Mouse (Mus musculus): ENCODE results near the gene 1700012A03Rik. TPM values are rescaled to one million over a fixed set of nuclear protein-coding genes. Genes with fewer than 3 reads are reported as not detected.

The 1700012A03Rik gene
- polyA plus RNA-seq, 1 experiment from 2014 or later: not detected

DNA sequence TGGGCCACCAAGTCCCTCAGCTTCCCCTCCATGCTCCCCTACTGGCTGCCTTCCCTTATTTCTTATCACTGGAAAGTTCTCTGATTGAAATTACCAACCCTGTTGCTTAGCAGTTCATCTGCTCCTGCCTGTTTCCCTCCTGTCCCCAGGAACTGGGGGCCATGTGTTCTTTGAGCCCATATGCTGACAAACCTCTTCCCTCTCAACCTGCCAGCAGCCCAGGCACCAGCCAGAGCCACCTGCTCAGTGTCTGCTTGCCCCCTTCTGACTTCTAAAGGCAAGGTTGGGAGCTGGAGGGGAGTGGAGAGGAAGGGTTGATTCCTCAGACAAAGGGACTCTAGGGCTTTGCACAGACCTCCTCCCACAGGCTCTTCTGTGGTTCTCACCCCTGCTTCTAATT is 4.7 kb upstream of the 1700012A03Rik start:
- Histone ChIP-seq H3K36me3 (no peaks in the 10 kb centered on the region), H3K4me1 (no peaks in the 10 kb centered on the region), H3K9ac (no peak overlapping the region), H3K4me2 (replicated peaks) (no peak overlapping the region), H3K9me3 (replicated peaks) (no peaks in the 10 kb centered on the region), H3K27ac (no peak overlapping the region), H3K4me3 (no peak overlapping the region), H3K27me3 (no peaks in the 10 kb centered on the region)
- ATAC-seq (ENCODE audit: low FRiP score): no peak

DNA sequence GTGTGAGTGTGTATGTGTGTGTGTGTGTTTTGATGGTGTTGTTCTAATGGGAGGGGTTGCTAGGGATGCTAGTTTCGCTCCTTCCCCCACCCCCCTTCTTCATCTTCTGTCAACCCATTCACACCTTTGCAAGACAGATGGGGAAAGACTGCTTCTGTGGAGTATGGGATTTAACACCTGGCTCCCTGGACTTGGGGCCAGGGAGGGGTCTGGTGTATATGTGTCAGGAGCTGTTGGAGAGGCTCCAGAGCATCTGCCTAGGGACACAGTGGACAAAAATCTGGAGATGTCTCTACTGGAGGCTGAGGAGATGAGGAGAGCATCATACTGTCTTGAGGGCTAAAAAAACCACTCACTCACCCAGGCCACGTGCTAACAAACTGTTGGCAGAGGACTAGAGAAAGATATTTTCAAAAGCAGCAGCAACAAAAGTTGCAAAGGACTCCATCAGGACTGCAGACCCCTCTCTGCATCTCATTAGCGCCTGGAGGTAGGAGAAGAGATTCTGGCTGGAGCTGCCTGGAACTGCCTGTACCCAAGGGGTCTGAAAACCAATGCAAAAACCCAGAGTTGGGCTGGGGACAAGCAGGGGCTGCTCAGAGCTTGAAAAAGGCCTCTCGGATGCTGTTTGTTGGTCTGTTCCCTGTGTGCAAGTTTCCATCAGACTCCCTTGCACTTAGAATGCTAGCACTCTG is 643 bp upstream of the 1700012A03Rik start:
- no peak overlapping the region for H3K27ac ChIP-seq
- no peak overlapping the region for H3K4me3 ChIP-seq
- no peaks in the 10 kb centered on the region for H3K9me3 ChIP-seq (replicated peaks)
- no peaks in the 10 kb centered on the region for H3K4me1 ChIP-seq
- H3K27me3 ChIP-seq: no peaks in the 10 kb centered on the region
- H3K4me2 ChIP-seq (replicated peaks): no peak overlapping the region
- H3K36me3 ChIP-seq: no peaks in the 10 kb centered on the region
- no peak for ATAC-seq (ENCODE audit: low FRiP score)
- H3K9ac ChIP-seq: no peak overlapping the region
- 66% methylated on average over 4 of the region's 4 CpGs for WGBS

DNA sequence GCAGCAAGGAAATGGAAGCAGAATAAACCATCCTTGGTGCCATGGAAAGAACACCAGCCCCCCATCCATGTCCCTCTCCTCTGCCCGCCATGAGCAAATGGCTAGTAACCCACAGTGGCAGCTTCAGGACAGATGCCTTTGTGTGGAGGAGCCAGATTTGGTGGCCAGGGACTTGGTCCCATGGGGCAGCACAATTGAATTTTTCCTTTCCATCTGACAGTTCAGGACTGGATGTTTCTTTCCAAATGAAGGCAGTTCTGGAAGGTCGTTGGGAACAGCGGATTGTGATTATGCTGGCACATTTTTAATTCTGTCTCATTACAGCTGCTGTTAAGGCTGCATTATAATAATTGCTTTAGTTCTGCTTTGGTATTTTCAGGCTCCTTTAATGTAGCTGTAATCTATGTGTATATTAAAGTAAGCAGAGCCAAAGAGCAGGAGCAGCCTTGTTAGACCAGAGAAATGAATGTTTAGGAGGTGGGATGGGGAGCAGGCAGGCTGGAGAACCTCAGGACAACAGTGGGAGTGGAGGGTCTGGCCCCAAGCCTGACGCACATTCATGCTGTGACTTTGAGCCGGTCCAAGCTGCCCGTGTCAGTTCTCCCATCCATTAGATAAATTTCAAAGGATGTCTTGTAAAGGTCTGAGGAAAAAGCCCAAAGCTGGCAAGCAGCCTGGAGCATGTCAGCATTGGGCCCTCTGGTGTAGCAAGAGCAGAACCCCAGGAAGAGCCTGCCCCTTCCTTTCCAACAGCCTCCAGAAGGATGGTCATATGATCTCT is 2.3 kb downstream of the 1700012A03Rik start:
- Histone ChIP-seq H3K36me3 (no peaks in the 10 kb centered on the region), H3K4me1 (no peaks in the 10 kb centered on the region), H3K9me3 (replicated peaks) (no peaks in the 10 kb centered on the region), H3K4me2 (replicated peaks) (no peak overlapping the region), H3K4me3 (no peak overlapping the region), H3K9ac (no peak overlapping the region), H3K27ac (no peak overlapping the region; the same call in 1 of the 2 replicates), H3K27me3 (no peaks in the 10 kb centered on the region)
- ATAC-seq (ENCODE audit: low FRiP score): no peak
- 75% methylated on average over 6 of the region's 6 CpGs for WGBS

DNA sequence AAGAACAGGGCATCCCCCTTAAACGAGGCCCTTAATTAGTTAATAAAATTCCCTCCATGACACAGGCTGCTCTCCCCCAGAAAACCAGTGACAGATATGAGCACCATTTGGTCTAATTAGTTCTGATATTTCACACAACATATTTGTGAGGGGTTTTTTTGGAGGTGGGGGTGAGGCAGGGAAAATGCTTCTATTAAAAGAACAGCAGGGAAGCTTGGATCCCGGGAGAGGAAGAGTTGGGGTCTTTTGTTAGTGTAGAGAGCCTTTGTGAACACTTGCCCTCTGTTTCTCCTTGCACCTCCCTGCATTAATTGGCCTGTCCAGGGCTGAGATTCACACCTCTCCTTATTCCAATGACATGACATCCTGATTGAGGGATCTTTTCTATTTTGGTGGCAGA is 6.5 kb downstream of the 1700012A03Rik start:
- WGBS: 23% methylated on average over 2 of the region's 2 CpGs
- no peaks in the 10 kb centered on the region for H3K27me3 ChIP-seq
- no peak overlapping the region for H3K27ac ChIP-seq
- no peaks in the 10 kb centered on the region for H3K4me1 ChIP-seq
- ATAC-seq (ENCODE audit: low FRiP score): no peak
- no peaks in the 10 kb centered on the region for H3K36me3 ChIP-seq
- H3K4me2 ChIP-seq (replicated peaks): no peak overlapping the region
- no peak overlapping the region for H3K4me3 ChIP-seq
- H3K9ac ChIP-seq: no peak overlapping the region
- no peaks in the 10 kb centered on the region for H3K9me3 ChIP-seq (replicated peaks)

DNA sequence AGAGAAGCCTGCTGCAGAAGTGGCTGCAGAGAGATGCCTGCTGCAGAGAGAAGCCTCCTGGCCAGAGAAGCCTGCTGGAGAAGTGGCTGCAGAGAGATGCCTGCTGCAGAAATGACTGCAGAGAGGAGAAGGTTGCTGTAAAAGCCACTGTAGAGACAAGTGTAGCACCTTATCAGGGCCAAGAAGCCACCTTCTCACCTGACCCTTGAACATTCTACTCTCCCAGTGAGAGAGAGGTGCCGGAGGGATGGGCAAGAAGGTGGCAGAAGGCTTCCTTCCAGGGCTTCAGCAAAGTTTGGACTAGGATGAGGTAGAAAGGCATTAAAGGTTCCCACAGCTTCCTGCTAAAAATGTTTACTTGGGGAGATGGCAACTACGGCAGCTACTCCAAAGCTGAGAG is 8.5 kb downstream of the 1700012A03Rik start:
- 0 out of 2 replicates have a peak, but pooled peaks cover 2% of the 10 kb centered on the region for H3K4me1 ChIP-seq
- no peaks in the 10 kb centered on the region for H3K27me3 ChIP-seq
- no peak for ATAC-seq (ENCODE audit: low FRiP score)
- WGBS: 87% methylated on average over 2 of the region's 2 CpGs
- no peak overlapping the region for H3K27ac ChIP-seq
- H3K9ac ChIP-seq: no peak overlapping the region
- H3K4me2 ChIP-seq (replicated peaks): no peak overlapping the region
- H3K36me3 ChIP-seq: no peaks in the 10 kb centered on the region
- H3K9me3 ChIP-seq (replicated peaks): no peaks in the 10 kb centered on the region
- no peak overlapping the region for H3K4me3 ChIP-seq

DNA sequence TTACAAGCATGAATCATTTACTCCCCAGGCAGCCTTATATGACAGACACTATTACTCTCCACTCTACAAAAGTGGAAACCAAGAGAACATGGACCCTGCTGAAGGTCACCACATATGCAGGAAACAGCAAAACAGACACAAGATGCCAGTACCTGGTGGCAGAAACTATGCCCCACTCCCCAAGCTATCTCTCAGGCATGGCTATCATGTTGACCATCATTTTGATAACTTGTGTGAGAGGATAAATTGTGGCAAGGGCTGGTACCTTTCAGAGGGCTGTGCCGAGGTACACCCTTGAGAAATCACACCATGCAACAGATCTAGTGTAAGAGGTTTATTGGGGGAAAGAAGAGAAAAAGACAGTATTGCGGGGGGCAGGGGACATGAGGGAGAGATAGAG is 10.6 kb downstream of the 1700012A03Rik start:
- Histone ChIP-seq H3K4me1 (0 out of 2 replicates have a peak, but pooled peaks cover 2% of the 10 kb centered on the region), H3K36me3 (no peaks in the 10 kb centered on the region), H3K27me3 (no peaks in the 10 kb centered on the region), H3K9ac (no peak overlapping the region), H3K9me3 (replicated peaks) (no peaks in the 10 kb centered on the region), H3K4me2 (replicated peaks) (no peak overlapping the region), H3K4me3 (no peak overlapping the region), H3K27ac (no peak overlapping the region)
- WGBS: 81% methylated on average over 2 of the region's 2 CpGs
- ATAC-seq (ENCODE audit: low FRiP score): no peak

DNA sequence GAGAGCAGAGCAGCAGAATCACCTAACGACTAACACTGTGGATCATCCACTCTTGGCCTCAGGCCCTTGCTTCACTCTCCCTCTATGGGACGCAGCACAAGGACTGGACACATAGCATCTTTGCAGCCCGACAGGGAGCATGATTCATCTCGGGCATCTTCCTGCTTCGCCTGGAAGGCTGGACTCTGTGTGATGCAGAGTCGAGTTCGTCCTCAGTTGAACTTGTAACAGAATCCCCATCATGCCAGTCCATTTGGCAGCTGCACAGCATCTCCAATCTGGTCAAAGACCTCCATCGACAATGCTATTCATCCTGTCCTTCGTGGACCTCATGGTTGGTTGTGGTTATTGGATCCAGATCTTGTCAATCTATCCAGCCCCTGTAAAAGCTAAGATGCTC is 11.2 kb downstream of the 1700012A03Rik start:
- WGBS: 85% methylated on average over 9 of the region's 9 CpGs
- H3K9ac ChIP-seq: no peak overlapping the region
- H3K4me1 ChIP-seq: 0 out of 2 replicates have a peak, but pooled peaks cover 2% of the 10 kb centered on the region

DNA sequence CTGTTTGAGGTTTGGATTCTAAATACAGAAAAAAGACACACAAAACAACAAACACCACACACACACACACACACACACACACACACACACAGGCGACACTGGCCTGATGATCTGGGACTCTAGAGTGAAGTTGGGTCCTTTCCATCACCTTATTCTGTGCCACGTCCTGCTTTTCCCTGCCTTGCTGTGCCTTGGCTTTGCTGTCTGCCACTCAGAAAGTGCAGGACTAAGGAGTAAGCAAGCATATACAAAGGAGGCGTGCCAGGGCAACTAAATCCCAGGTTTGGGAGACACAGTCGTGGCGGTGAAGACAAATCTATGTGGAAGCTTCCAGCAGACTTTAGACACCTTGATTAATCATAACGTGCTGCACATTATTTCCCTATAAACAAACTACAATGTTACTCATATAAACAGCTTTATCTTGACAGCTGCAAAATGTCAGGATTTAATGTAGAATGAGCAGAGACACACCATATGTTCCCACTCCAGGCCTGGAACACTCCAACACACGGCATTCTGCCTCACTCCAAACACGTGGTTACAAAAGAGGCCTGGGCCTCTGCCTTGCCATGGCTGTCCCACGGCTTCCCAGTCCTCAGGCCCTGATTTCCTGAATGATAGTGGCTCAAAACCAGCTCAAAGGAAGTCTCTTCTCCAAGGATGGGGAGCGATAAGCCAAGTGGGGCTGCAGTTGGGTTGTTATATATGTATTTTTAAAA is 15.9 kb downstream of the 1700012A03Rik start:
- Histone ChIP-seq H3K36me3 (no peaks in the 10 kb centered on the region), H3K9ac (no peak overlapping the region), H3K27ac (no peak overlapping the region), H3K4me3 (no peak overlapping the region), H3K27me3 (no peaks in the 10 kb centered on the region), H3K4me1 (0 out of 2 replicates have a peak, but pooled peaks cover 2% of the 10 kb centered on the region), H3K9me3 (replicated peaks) (no peaks in the 10 kb centered on the region), H3K4me2 (replicated peaks) (no peak overlapping the region)
- 84% methylated on average over 10 of the region's 10 CpGs for WGBS
- no peak for ATAC-seq (ENCODE audit: low FRiP score)

More for the DNA sequence above, 11.2 kb downstream of the 1700012A03Rik start:
- Histone ChIP-seq H3K36me3 (no peaks in the 10 kb centered on the region), H3K27ac (no peak overlapping the region), H3K9me3 (replicated peaks) (no peaks in the 10 kb centered on the region), H3K27me3 (no peaks in the 10 kb centered on the region), H3K4me3 (no peak overlapping the region), H3K4me2 (replicated peaks) (no peak overlapping the region)
- no peak for ATAC-seq (ENCODE audit: low FRiP score)

DNA sequence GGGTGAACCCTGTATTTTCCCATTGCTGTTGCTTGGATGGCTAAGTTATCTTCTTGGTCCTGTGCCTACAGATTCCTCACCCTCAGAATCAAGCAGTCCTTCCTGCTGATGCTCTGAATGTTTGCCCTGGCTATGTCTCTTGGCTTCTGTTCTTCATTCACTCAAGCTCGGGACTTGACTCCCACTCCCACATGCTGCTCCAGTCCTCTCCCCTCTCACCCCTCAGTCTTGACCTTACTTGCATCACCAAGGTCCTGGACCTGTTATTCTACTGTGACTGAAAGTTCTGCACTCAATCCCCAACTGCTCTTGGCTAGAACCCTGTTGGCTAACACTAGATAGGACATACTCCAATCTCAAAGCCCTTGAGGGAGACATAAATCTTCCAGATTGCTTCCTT is 22.1 kb downstream of the 1700012A03Rik start:
- H3K4me3 ChIP-seq: no peak overlapping the region
- H3K27ac ChIP-seq: no peak overlapping the region
- H3K4me2 ChIP-seq (replicated peaks): no peak overlapping the region
- no peaks in the 10 kb centered on the region for H3K4me1 ChIP-seq
- H3K27me3 ChIP-seq: no peaks in the 10 kb centered on the region
- H3K9ac ChIP-seq: no peak overlapping the region
- no peak for ATAC-seq (ENCODE audit: low FRiP score)
- WGBS: 73% methylated on average over 1 of the region's 1 CpGs
- H3K36me3 ChIP-seq: no peaks in the 10 kb centered on the region
- H3K9me3 ChIP-seq (replicated peaks): no peaks in the 10 kb centered on the region

DNA sequence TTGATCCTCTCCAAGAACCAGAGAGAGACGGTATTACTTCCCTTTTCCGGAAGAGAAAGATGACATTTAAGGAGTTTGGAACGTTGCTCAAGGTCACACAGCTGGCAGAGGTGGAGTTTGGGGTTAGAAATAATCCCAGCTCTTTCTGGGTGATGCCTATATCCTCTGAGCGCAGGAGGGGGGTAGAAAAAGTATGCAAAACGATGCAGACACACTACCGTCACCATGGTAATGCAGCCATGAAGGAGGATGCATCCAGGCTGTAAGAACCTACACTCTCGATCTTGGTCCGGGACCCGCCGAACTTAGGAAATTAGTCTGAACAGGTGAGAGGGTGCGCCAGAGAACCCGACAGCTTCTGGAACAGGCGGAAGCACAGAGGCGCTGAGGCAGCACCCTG is 43.3 kb downstream of the 1700012A03Rik start:
- 88% methylated on average over 12 of the region's 14 CpGs for WGBS
- Histone ChIP-seq H3K4me2 (replicated peaks) (no peak overlapping the region), H3K9me3 (replicated peaks) (no peaks in the 10 kb centered on the region), H3K27me3 (no peaks in the 10 kb centered on the region), H3K4me3 (no peak overlapping the region), H3K36me3 (no peaks in the 10 kb centered on the region), H3K4me1 (no peaks in the 10 kb centered on the region), H3K27ac (no peak overlapping the region), H3K9ac (no peak overlapping the region)
- no peak for ATAC-seq (ENCODE audit: low FRiP score)

DNA sequence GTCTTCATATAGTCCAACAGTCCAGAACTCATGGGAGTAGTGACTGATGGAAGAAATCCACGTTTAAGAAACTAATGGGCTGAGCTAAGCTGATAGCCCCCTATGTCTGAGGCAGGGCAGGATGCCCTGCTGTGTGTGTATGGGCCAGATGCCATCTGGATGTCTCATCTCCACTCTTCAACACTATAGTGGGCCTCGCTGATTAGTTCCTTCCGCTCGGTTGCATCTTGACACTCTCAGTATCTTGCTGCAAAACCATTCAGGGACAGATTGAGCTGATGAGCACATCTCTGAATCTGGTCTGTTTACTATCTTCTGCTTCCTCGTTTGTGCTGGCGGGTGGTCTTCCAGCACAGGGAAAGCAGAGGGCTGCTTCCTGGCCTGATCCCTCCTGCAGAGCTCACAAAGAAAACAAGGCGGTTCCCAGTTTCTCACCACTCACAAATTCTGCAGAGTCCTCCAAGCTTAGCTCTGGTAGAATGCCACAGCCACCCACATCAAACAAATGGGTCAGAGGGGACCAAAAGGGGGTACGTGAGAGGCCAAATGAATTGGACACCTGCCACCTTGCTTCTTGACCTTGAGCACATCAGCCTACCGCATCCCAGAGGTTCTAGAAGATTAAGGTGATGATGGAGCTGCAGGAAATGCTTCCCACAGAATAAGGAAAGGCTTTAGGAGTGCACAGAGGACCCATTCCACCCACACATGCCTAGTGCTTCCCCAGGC is 55.7 kb downstream of the 1700012A03Rik start:
- Histone ChIP-seq H3K4me1 (peaks cover 5% of the 10 kb centered on the region; the same call in 1 of the 2 replicates), H3K4me2 (replicated peaks) (no peak overlapping the region), H3K36me3 (no peaks in the 10 kb centered on the region), H3K27me3 (no peaks in the 10 kb centered on the region), H3K9me3 (replicated peaks) (no peaks in the 10 kb centered on the region), H3K9ac (no peak overlapping the region), H3K27ac (no peak overlapping the region), H3K4me3 (no peak overlapping the region)
- ATAC-seq (ENCODE audit: low FRiP score): no peak
- 56% methylated on average over 9 of the region's 9 CpGs for WGBS

All from hindbrain, embryonic 12.5 days (tissue).